Mouse (Mus musculus) olfactory bulb, adult 2 months (tissue): ENCODE data around the gene Ssbp2. TPM values are rescaled to one million over a fixed set of nuclear protein-coding genes. Genes with fewer than 3 reads are reported as not detected.
A peak's percentile ranks its signal among the peaks of the same experiment; 100 is the strongest.

Experiments
- H3K27ac ChIP-seq: fragments of 200-500 bp; 2 replicates; pipeline ENCODE4 v1.5.1; 2012; ENCODE audit warnings: low read depth, low read length; ENCODE audit not compliant: insufficient read depth
- H3K4me1 ChIP-seq: fragments of 200-500 bp; 2 replicates; pipeline ENCODE4 v1.6.1; 2012; ENCODE audit warnings: low read length; ENCODE audit not compliant: control insufficient read depth, insufficient read depth
- H3K4me3 ChIP-seq: fragments of 200-500 bp; 2 replicates; pipeline ENCODE4 v1.5.1; 2012; ENCODE audit warnings: mild to moderate bottlenecking, low read depth, low read length, moderate library complexity; ENCODE audit not compliant: insufficient read depth
- CTCF ChIP-seq: fragments of 200-500 bp; IDR thresholded peaks from 2 replicates; pipeline ENCODE4 v1.5.1; 2012; ENCODE audit warnings: low read depth, mild to moderate bottlenecking, low read length, moderate library complexity; ENCODE audit not compliant: insufficient read depth
- POLR2A ChIP-seq: fragments of 200-500 bp; IDR thresholded peaks from 2 replicates; pipeline ENCODE4 v1.6.1; 2012; ENCODE audit warnings: mild to moderate bottlenecking, low read depth, low read length, moderate library complexity; ENCODE audit not compliant: insufficient read depth
- WGBS: fragments of 180-500 bp; shearing (Covaris S2); methylation state at CpG from one replicate; pipeline ENCODE4 v1.1.7; 2018; 5-methylcytosine and 5-hydroxymethylcytosine counted together
- polyA plus RNA-seq: library from polyadenylated mRNA; stranded (reverse); fragments of >200 nt; gene quantifications from 2 replicates; pipeline ENCODE4 v1.2.4, GENCODE M21; 2012; ENCODE audit warnings: low replicate concordance; ENCODE audit not compliant: missing spikeins, insufficient read depth, insufficient read length

Ssbp2 gene
- polyA plus RNA-seq, 1 experiment = 755 TPM

- no peak for TF ChIP-seq CTCF
- no peak for TF ChIP-seq POLR2A
- WGBS = 94% methylated on average over 4 of the region's 4 CpGs
Measured at GRCm38 (mm10) chr13:91457974-91458373, 2.1 kb upstream of the Ssbp2 start.

GRCm38 (mm10) chr13:91459489-91459888, 594 bp upstream of the Ssbp2 start:
- TF ChIP-seq CTCF (no peak), POLR2A (no peak)
- peaks cover 5% of the 10 kb centered on the region for H3K4me1 ChIP-seq
- H3K27ac ChIP-seq = peak overlapping the region; percentile 99; the same call in 1 of the 2 replicates
- WGBS = 56% methylated on average over 4 of the region's 4 CpGs
- no peak overlapping the region for H3K4me3 ChIP-seq

More at GRCm38 (mm10) chr13:91457974-91458373, 2.1 kb upstream of the Ssbp2 start:
- no peak overlapping the region for H3K27ac ChIP-seq
- H3K4me3 ChIP-seq = no peak overlapping the region
- H3K4me1 ChIP-seq = peaks cover 5% of the 10 kb centered on the region

GRCm38 (mm10) chr13:91460621-91461284, 670 bp downstream of the Ssbp2 start:
- Histone ChIP-seq H3K4me1 (peaks cover 5% of the 10 kb centered on the region), H3K4me3 (peak overlapping the region; percentile 71), H3K27ac (peak overlapping the region; percentile 99)
- under 1% methylated on average over 62 of the region's 70 CpGs for WGBS
- TF ChIP-seq POLR2A (peak; percentile 49; the same call in 1 of the 2 replicates), CTCF (no peak)

- Histone ChIP-seq H3K4me1 (peaks cover 5% of the 10 kb centered on the region), H3K4me3 (peak overlapping the region; percentile 61), H3K27ac (peak overlapping the region; percentile 91)
- no peak for TF ChIP-seq CTCF
- no peak for TF ChIP-seq POLR2A
- 6% methylated on average over 61 of the region's 61 CpGs for WGBS
Measured at GRCm38 (mm10) chr13:91461299-91461698, 1.2 kb downstream of the Ssbp2 start.

- Histone ChIP-seq H3K4me3 (peak overlapping the region; percentile 61), H3K27ac (peak overlapping the region; percentile 44), H3K4me1 (peaks cover 5% of the 10 kb centered on the region)
- WGBS = under 1% methylated on average over 73 of the region's 77 CpGs
- TF ChIP-seq POLR2A = no peak
- TF ChIP-seq CTCF = no peak
Measured at GRCm38 (mm10) chr13:91461711-91462351, 1.7 kb downstream of the Ssbp2 start.

GRCm38 (mm10) chr13:91462395-91462794, 2.3 kb downstream of the Ssbp2 start:
- Histone ChIP-seq H3K27ac (peak overlapping the region; percentile 17; the same call in 1 of the 2 replicates), H3K4me1 (peaks cover 5% of the 10 kb centered on the region), H3K4me3 (peak overlapping the region; percentile 61)
- 0% methylated on average over 2 of the region's 2 CpGs for WGBS
- TF ChIP-seq CTCF = no peak
- TF ChIP-seq POLR2A = no peak

- peaks cover 5% of the 10 kb centered on the region for H3K4me1 ChIP-seq
- H3K4me3 ChIP-seq = no peak overlapping the region
- WGBS = 6% methylated on average over 9 of the region's 9 CpGs
- TF ChIP-seq POLR2A (no peak), CTCF (no peak)
- H3K27ac ChIP-seq = no peak overlapping the region
Measured at GRCm38 (mm10) chr13:91462893-91463481, 2.9 kb downstream of the Ssbp2 start.

- H3K4me3 ChIP-seq = no peak overlapping the region
- 85% methylated on average over 8 of the region's 8 CpGs for WGBS
- no peak for TF ChIP-seq POLR2A
- no peak for TF ChIP-seq CTCF
- peaks cover 2% of the 10 kb centered on the region for H3K4me1 ChIP-seq
- no peak overlapping the region for H3K27ac ChIP-seq
Measured at GRCm38 (mm10) chr13:91465002-91465715, 5.1 kb downstream of the Ssbp2 start.

GRCm38 (mm10) chr13:91471566-91471965, 11.5 kb downstream of the Ssbp2 start:
- Histone ChIP-seq H3K4me3 (no peak overlapping the region), H3K27ac (no peak overlapping the region), H3K4me1 (peaks cover 3% of the 10 kb centered on the region)
- TF ChIP-seq CTCF = no peak
- TF ChIP-seq POLR2A = no peak
- WGBS = 46% methylated on average over 2 of the region's 2 CpGs
